Mouse (Mus musculus): Measurements from ENCODE around the gene Ccr2.
"Not testable (repeated sequence)": the region's sequence is repeated elsewhere in the genome, so short reads cannot be mapped to it uniquely, and the experiment has no call there.

Ccr2 gene

GRCm38 (mm10) chr9:124101723-124102122, at the start of gene Ccr2:
TSS of gene Ccr2 (plus strand) at chr9:124101950.
- no peak for DNase-seq (ENCODE audit: extremely low spot score)

- DNase-seq (ENCODE audit: extremely low spot score): no peak
Measured at GRCm38 (mm10) chr9:124053532-124053931, 48.2 kb upstream of the Ccr2 start.

- no peak for DNase-seq (ENCODE audit: extremely low spot score)
Measured at GRCm38 (mm10) chr9:124056158-124056709, 45.5 kb upstream of the Ccr2 start.

- DNase-seq (ENCODE audit: extremely low spot score): no peak
Measured at GRCm38 (mm10) chr9:124059660-124060352, 41.9 kb upstream of the Ccr2 start.

- not testable (repeated sequence) for DNase-seq (ENCODE audit: extremely low spot score)
Measured at GRCm38 (mm10) chr9:124061474-124062432, 40.0 kb upstream of the Ccr2 start.

- DNase-seq (ENCODE audit: extremely low spot score): no peak
Measured at GRCm38 (mm10) chr9:124066572-124067103, 35.1 kb upstream of the Ccr2 start.

GRCm38 (mm10) chr9:124068098-124069058, 33.4 kb upstream of the Ccr2 start:
- no peak for DNase-seq (ENCODE audit: extremely low spot score)

GRCm38 (mm10) chr9:124071506-124071905, 30.2 kb upstream of the Ccr2 start:
- DNase-seq (ENCODE audit: extremely low spot score): no peak

- DNase-seq (ENCODE audit: extremely low spot score): no peak
Measured at GRCm38 (mm10) chr9:124079803-124080202, 21.9 kb upstream of the Ccr2 start.

GRCm38 (mm10) chr9:124080471-124080870, 21.3 kb upstream of the Ccr2 start:
- not testable (repeated sequence) for DNase-seq (ENCODE audit: extremely low spot score)

GRCm38 (mm10) chr9:124090441-124090840, 11.3 kb upstream of the Ccr2 start:
- DNase-seq (ENCODE audit: extremely low spot score): no peak

GRCm38 (mm10) chr9:124099127-124099526, 2.6 kb upstream of the Ccr2 start:
- no peak for DNase-seq (ENCODE audit: extremely low spot score)

- no peak for DNase-seq (ENCODE audit: extremely low spot score)
Measured at GRCm38 (mm10) chr9:124100357-124100756, 1.4 kb upstream of the Ccr2 start.

- no peak for DNase-seq (ENCODE audit: extremely low spot score)
Measured at GRCm38 (mm10) chr9:124103199-124103598, 1.4 kb downstream of the Ccr2 start.

GRCm38 (mm10) chr9:124105196-124105595, 3.4 kb downstream of the Ccr2 start:
- DNase-seq (ENCODE audit: extremely low spot score): no peak

GRCm38 (mm10) chr9:124107232-124107631, 5.5 kb downstream of the Ccr2 start:
- no peak for DNase-seq (ENCODE audit: extremely low spot score)

GRCm38 (mm10) chr9:124108356-124109127, 6.8 kb downstream of the Ccr2 start:
- DNase-seq (ENCODE audit: extremely low spot score): no peak

- DNase-seq (ENCODE audit: extremely low spot score): no peak
Measured at GRCm38 (mm10) chr9:124111997-124112396, 10.2 kb downstream of the Ccr2 start.

GRCm38 (mm10) chr9:124112591-124113239, 11.0 kb downstream of the Ccr2 start:
- DNase-seq (ENCODE audit: extremely low spot score): no peak

GRCm38 (mm10) chr9:124113777-124114176, 12.0 kb downstream of the Ccr2 start:
- no peak for DNase-seq (ENCODE audit: extremely low spot score)

Measured in embryo, embryonic 9.5 days (tissue).